Mouse (Mus musculus): ENCODE data around the gene 4931422A03Rik.

4931422A03Rik gene

DNA sequence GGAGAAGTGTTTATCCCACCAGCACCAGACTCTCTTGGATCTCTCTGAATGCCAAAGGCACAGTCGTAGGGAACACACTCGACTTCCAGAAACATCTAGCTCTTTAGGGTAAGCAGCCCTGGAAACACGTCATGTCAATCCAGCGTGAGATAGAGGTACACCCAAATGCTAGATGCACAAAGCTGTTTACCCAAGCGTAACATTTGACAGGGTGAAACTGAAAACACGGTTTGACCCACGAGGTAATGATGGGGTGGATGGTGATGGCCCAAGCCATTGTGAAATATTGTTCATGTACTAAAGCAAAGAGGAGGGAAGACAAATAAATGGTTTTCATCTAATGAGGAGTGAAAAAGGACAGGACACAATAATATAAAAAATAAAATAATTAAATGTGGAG lies 93.9 kb downstream of the 4931422A03Rik start:
- no peak for DNase-seq

DNA sequence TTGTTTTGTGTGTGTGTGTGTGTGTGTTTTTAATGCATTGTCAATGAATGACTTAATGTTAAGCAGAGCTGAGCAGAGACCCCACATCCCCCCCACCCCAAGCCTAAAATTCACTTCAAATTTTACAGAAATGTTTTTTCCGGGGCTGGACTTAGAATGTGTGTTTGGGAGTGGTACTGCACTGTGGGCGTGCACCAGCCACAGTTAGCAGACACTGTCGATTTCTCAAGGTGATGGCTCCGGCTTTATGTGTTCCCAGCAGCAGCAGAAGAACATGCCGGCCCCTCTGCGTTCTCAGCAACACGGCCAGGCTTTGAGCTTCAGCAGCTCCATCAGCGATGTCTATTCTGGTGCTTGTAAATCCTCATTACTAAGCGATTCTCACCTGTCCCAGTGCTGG lies 95.7 kb downstream of the 4931422A03Rik start:
- DNase-seq, result peak; percentile 38

DNA sequence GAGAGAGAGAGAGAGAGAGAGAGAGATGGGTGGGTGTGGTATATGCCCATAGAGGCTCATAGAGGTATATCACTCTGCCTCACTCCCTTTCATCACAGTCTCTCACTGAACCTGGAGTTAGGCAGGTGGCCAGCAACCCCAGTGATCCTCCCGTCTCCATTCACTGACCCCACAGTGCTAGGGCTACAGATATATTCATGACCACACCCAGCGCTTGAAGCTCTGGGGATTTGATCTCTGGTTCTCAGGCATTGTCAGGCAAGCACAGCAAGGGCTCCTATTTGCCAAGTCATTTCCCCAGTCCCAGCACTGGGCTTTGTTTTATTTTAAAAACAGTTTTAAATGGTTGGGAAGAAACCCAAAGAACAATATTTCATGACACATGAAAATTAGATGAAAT lies 96.1 kb downstream of the 4931422A03Rik start:
- peak; percentile 56 for DNase-seq

DNA sequence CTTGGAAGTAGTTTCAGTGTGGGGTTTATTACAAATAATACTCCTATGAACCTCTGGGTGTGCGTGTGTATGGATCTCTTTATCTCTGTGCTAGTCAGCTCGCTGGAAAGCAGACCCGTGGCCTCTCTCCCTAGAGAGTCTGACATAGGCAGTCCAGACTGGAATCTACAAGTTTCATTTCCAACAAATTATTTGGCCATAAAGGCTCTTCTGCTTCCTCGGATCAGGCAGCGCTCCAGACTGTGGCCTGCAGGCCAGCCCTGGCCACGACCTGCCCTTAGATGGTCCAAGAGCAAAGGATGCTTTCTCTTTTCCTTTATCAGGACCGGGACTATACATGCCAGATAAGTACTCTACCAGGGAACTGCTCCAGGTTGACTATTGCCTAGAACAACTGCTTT lies 96.7 kb downstream of the 4931422A03Rik start:
- DNase-seq, result no peak

DNA sequence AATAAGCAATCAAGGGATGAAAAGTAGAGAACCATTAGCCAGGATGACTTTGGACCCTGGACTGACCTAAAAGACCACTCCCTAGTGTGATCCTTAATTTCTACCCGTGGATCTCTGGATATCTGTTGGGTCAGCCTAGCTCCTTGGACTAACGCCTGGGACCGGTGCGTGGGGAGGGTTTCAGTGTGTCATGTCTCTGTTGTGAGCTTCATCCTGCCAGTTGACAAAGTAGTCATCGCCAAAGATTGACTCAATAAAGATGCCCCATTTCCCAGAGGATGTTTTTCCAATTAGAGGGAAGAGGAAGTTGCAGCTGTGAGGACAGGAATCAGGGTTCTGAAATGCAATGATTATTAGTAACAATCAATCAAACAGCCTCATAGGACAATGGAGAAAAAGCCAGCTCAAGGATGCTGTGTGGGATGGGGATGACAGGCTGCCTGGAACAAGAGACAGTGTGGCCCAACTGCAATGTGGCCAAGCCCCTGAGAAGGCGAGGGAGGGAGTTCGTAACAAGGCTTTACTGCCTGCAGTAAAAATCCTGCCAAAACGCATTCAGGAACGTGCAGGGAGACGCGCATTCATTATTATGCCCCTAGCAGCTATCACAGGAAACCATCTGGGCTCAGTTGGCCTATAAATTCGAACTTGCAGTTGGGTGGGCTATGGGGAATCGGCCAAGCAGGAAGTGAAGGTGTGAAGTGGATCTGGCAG lies 97.7 kb downstream of the 4931422A03Rik start:
- no peak for DNase-seq

DNA sequence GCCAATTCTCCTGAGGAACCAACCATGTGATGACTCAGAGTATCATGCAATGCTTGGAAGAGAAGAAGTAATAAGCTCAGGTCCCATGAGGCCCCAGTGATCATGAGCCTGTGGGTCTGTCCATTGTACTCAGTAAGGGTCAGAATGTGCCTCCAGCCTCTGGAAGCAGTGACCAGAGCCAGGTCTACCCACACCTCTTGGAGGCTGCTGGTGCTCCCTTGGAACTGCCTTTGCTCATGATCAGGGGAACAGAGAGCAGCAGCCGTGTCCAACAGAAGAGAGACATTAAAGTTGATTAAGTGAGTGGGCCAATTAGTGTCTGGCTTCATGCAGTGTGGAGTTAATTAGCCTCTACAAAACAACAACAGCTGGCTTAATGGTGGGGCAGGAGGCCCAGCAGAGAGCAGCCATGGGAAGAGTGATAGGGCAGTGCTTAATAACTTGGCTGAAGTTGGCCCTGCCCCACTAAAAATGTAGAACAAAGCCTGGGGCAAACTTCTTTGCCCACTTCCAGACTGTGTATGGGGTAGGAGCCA lies 100.5 kb downstream of the 4931422A03Rik start:
- no peak for DNase-seq

DNA sequence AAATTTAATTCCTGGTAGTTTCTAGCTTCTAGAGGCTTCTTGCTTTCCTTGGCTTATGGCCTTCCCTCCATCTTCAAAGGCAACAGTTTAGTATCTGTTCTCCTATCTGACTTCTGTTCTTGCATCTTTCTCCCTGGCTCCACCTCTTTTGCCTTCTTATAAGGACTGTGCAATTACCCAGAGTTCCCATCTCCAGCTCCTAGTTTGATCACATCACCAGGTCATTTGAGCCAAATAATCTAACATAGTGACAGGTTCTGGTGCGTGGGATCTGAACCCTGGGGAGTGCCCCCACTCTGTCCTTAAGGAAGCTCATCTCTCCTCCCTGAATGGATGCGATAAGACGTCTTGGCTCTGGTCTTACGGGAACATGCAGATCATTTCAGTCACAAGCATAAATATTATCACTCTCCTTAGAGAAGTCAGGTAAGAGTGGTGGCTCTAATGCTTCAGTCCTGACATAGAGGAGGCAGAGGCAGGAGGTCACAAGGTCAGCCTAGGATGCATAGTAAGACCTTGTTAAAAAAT lies 101.5 kb downstream of the 4931422A03Rik start:
- no peak for DNase-seq

DNA sequence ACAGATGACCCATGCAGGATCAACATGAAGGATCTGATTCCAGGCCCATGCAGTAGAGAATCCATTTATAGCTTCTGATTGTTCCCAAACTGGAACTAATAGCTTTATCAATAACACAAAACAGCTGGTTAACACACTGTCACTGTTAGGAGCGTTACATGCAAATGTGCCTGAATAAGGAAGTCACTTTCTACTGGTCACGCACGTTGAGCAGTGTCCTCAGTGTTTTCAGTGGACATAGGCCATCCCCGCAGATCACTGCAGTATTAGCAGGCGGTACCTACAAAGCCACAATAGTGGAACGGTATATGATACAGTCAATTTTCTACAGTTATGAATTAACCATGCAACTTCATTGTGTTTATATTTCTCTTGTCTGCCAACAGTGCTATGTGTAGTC lies 108.7 kb downstream of the 4931422A03Rik start:
- DNase-seq, result no peak

DNA sequence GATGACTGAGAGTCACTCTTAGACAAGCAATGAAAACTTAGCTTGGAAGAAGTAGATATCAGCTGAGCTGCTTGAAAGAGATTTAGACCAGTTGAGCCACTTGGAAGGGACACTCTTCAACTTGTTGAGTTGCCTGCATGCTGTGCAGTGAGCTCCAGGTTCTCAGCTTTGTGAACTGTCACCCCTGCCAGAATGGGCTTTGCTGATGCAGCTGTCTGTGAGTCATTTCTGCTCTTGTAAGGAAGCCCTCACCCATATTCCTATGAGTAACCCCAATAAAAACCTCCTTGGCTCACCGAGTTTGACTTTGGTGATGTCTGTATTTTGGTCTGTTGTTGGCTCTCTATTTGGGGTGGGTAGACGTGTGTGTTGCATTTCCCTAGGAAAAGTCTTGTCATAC lies 109.8 kb downstream of the 4931422A03Rik start:
- no peak for DNase-seq

DNA sequence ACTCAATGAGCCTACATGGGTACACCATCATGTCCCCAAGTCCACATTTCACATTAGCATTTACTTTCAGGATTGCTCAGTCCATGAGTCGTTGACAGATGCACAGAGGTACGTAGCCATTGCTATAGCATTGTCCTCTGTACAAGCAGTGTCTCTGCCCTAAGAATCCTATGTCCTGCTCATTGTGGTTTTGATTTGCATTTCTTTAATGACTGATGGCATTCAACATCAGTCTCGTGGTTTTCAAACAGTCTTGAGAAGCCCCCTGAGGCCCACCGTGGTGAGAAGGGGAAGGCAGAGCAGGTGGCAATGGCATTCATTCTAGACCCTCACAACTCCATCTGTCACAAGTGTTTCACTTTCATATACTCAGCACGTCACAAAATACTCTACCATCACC lies 110.8 kb downstream of the 4931422A03Rik start:
- no peak for DNase-seq

Measured in liver (tissue).